Mouse (Mus musculus): ENCODE results near the gene Blm. TPM values are rescaled to one million over a fixed set of nuclear protein-coding genes. Genes with fewer than 3 reads are reported as not detected.
A peak's percentile ranks its signal among the peaks of the same experiment; 100 is the strongest.

Gene Blm
- polyA plus RNA-seq, 1 experiment from 2014 or later, result 14.8 TPM

DNA sequence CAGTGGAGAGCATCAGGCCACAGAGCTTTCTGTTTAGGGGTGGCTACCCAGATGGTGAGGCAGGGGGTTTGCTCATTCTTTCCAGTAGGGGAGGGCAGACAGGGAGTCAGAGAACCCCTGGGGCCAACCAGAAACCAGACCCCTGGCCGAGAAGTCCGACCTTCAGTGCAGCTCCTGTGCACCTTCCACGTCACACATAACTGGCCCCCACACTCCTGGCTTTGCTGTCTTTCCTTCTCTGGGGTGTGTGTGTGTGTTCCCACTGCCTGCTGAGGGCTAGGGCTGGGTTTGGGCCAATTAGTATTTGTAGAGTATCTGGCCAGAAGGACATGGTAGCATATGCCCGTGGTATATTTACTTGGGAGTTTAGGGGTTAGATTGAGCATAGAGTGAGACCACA, 84.6 kb downstream of the Blm start:
- Histone ChIP-seq H3K36me3 (ENCODE audit: control insufficient read depth, insufficient read depth) (no peaks in the 10 kb centered on the region), H3K4me2 (ENCODE audit: low read length) (no peak overlapping the region), H3K27ac (ENCODE audit: low read length) (no peak overlapping the region), H3K9me3 (ENCODE audit: control insufficient read depth, low read length) (no peaks in the 10 kb centered on the region), H3K27me3 (replicated peaks; ENCODE audit: control insufficient read depth, insufficient read depth, low read length) (no peaks in the 10 kb centered on the region), H3K4me3 (replicated peaks; ENCODE audit: low read length) (no peak overlapping the region), H3K4me1 (replicated peaks; ENCODE audit: control insufficient read depth, insufficient read depth, low read length) (no peaks in the 10 kb centered on the region), H3K9ac (replicated peaks; ENCODE audit: low read depth, low read length) (no peak overlapping the region)
- no peak for ATAC-seq
- 77% methylated on average over 4 of the region's 4 CpGs for WGBS

GRCm38 (mm10) chr7:80449620-80450091, 85.3 kb downstream of the Blm start:
- Histone ChIP-seq H3K9ac (replicated peaks; ENCODE audit: low read depth, low read length) (no peak overlapping the region), H3K27ac (ENCODE audit: low read length) (no peak overlapping the region), H3K4me1 (replicated peaks; ENCODE audit: control insufficient read depth, insufficient read depth, low read length) (no peaks in the 10 kb centered on the region), H3K9me3 (ENCODE audit: control insufficient read depth, low read length) (no peaks in the 10 kb centered on the region), H3K27me3 (replicated peaks; ENCODE audit: control insufficient read depth, insufficient read depth, low read length) (no peaks in the 10 kb centered on the region), H3K4me3 (replicated peaks; ENCODE audit: low read length) (no peak overlapping the region), H3K4me2 (ENCODE audit: low read length) (no peak overlapping the region), H3K36me3 (ENCODE audit: control insufficient read depth, insufficient read depth) (no peaks in the 10 kb centered on the region)
- ATAC-seq, result no peak
- WGBS, result 80% methylated on average over 6 of the region's 6 CpGs

GRCm38 (mm10) chr7:80447336-80447735, 87.6 kb downstream of the Blm start:
- no peak overlapping the region for H3K9ac ChIP-seq (replicated peaks; ENCODE audit: low read depth, low read length)
- peaks cover 6% of the 10 kb centered on the region for H3K4me1 ChIP-seq (replicated peaks; ENCODE audit: control insufficient read depth, insufficient read depth, low read length)
- H3K27ac ChIP-seq (ENCODE audit: low read length), result no peak overlapping the region
- H3K4me3 ChIP-seq (replicated peaks; ENCODE audit: low read length), result no peak overlapping the region
- no peaks in the 10 kb centered on the region for H3K36me3 ChIP-seq (ENCODE audit: control insufficient read depth, insufficient read depth)
- no peaks in the 10 kb centered on the region for H3K27me3 ChIP-seq (replicated peaks; ENCODE audit: control insufficient read depth, insufficient read depth, low read length)
- no peak for ATAC-seq
- no peak overlapping the region for H3K4me2 ChIP-seq (ENCODE audit: low read length)
- 94% methylated on average over 8 of the region's 8 CpGs for WGBS
- no peaks in the 10 kb centered on the region for H3K9me3 ChIP-seq (ENCODE audit: control insufficient read depth, low read length)

DNA sequence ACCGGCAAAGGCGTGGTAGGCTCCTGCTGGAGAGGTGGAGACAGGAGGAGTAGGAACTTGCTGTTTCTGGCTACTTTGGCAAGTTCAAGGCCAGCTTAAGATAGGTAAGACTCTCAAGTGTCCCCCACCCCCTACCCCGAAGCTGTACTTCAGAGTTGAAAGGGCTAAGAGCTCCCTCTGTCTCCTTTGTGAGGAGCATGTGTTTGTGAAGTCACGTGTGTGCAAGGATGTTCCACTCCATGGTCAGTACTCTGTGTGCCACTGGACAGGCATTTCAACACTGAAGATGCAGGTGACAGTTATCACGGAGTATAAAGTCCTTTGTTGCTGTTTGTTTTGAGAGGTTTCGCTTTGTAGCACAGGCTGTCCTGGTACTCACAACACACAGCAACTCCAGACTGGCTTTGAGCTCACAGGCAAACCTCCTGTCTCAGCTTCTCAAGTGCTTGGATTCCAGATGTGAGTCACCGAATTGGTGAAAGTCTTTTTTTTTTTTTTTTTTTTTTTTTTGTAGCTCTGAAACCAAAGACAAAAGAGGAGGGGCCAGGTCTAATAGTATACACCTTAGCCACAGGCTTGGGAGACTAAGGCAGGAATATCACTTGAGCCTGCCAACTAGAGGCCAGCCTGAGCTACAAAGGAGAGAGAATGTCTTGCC, 88.6 kb downstream of the Blm start:
- H3K4me1 ChIP-seq (replicated peaks; ENCODE audit: control insufficient read depth, insufficient read depth, low read length), result peaks cover 15% of the 10 kb centered on the region
- H3K4me2 ChIP-seq (ENCODE audit: low read length), result no peak overlapping the region
- no peak overlapping the region for H3K4me3 ChIP-seq (replicated peaks; ENCODE audit: low read length)
- H3K27ac ChIP-seq (ENCODE audit: low read length), result no peak overlapping the region
- H3K36me3 ChIP-seq (ENCODE audit: control insufficient read depth, insufficient read depth), result no peaks in the 10 kb centered on the region
- H3K27me3 ChIP-seq (replicated peaks; ENCODE audit: control insufficient read depth, insufficient read depth, low read length), result no peaks in the 10 kb centered on the region
- ATAC-seq, result no peak
- no peaks in the 10 kb centered on the region for H3K9me3 ChIP-seq (ENCODE audit: control insufficient read depth, low read length)
- H3K9ac ChIP-seq (replicated peaks; ENCODE audit: low read depth, low read length), result no peak overlapping the region
- 83% methylated on average over 7 of the region's 7 CpGs for WGBS

DNA sequence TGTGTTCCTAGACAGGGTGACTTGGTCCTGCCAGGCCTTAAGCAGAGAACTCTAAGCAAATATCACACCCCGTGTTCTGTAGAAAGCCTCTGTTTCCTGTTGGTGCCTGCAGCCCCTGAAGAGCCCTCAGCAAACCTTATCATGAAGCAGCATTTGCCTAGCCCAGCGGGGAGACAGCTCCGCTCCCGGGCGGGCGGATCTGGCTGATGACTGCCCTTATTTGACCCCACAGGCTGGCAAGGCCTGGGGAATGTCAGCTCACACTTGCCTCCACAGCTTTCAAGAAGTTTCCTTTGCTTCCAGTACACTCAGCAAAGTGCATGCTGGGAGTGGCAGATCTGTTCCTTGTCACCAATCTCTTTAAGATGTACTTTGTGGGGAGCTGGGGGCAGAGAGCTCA, 89.4 kb downstream of the Blm start:
- H3K4me2 ChIP-seq (ENCODE audit: low read length), result no peak overlapping the region
- WGBS, result 73% methylated on average over 6 of the region's 6 CpGs
- no peak for ATAC-seq
- H3K36me3 ChIP-seq (ENCODE audit: control insufficient read depth, insufficient read depth), result no peaks in the 10 kb centered on the region
- no peak overlapping the region for H3K27ac ChIP-seq (ENCODE audit: low read length)
- H3K9me3 ChIP-seq (ENCODE audit: control insufficient read depth, low read length), result no peaks in the 10 kb centered on the region
- H3K27me3 ChIP-seq (replicated peaks; ENCODE audit: control insufficient read depth, insufficient read depth, low read length), result no peaks in the 10 kb centered on the region
- no peak overlapping the region for H3K9ac ChIP-seq (replicated peaks; ENCODE audit: low read depth, low read length)
- no peak overlapping the region for H3K4me3 ChIP-seq (replicated peaks; ENCODE audit: low read length)
- H3K4me1 ChIP-seq (replicated peaks; ENCODE audit: control insufficient read depth, insufficient read depth, low read length), result peaks cover 15% of the 10 kb centered on the region

- WGBS, result 74% methylated on average over 17 of the region's 17 CpGs
- H3K36me3 ChIP-seq (ENCODE audit: control insufficient read depth, insufficient read depth), result no peaks in the 10 kb centered on the region
- no peaks in the 10 kb centered on the region for H3K27me3 ChIP-seq (replicated peaks; ENCODE audit: control insufficient read depth, insufficient read depth, low read length)
- H3K9ac ChIP-seq (replicated peaks; ENCODE audit: low read depth, low read length), result no peak overlapping the region
- no peak overlapping the region for H3K4me2 ChIP-seq (ENCODE audit: low read length)
- H3K4me3 ChIP-seq (replicated peaks; ENCODE audit: low read length), result no peak overlapping the region
- H3K27ac ChIP-seq (ENCODE audit: low read length), result no peak overlapping the region
- no peaks in the 10 kb centered on the region for H3K9me3 ChIP-seq (ENCODE audit: control insufficient read depth, low read length)
- peaks cover 17% of the 10 kb centered on the region for H3K4me1 ChIP-seq (replicated peaks; ENCODE audit: control insufficient read depth, insufficient read depth, low read length)
- no peak for ATAC-seq
These were observed 90.3 kb downstream of the Blm start for GRCm38 (mm10) chr7:80444401-80445249.

GRCm38 (mm10) chr7:80443124-80443523, 91.8 kb downstream of the Blm start:
- Histone ChIP-seq H3K4me1 (replicated peaks; ENCODE audit: control insufficient read depth, insufficient read depth, low read length) (peaks cover 23% of the 10 kb centered on the region), H3K4me3 (replicated peaks; ENCODE audit: low read length) (no peak overlapping the region), H3K9me3 (ENCODE audit: control insufficient read depth, low read length) (no peaks in the 10 kb centered on the region), H3K4me2 (ENCODE audit: low read length) (no peak overlapping the region), H3K9ac (replicated peaks; ENCODE audit: low read depth, low read length) (no peak overlapping the region), H3K36me3 (ENCODE audit: control insufficient read depth, insufficient read depth) (no peaks in the 10 kb centered on the region), H3K27me3 (replicated peaks; ENCODE audit: control insufficient read depth, insufficient read depth, low read length) (no peaks in the 10 kb centered on the region), H3K27ac (ENCODE audit: low read length) (no peak overlapping the region)
- ATAC-seq, result no peak
- 80% methylated on average over 3 of the region's 3 CpGs for WGBS

DNA sequence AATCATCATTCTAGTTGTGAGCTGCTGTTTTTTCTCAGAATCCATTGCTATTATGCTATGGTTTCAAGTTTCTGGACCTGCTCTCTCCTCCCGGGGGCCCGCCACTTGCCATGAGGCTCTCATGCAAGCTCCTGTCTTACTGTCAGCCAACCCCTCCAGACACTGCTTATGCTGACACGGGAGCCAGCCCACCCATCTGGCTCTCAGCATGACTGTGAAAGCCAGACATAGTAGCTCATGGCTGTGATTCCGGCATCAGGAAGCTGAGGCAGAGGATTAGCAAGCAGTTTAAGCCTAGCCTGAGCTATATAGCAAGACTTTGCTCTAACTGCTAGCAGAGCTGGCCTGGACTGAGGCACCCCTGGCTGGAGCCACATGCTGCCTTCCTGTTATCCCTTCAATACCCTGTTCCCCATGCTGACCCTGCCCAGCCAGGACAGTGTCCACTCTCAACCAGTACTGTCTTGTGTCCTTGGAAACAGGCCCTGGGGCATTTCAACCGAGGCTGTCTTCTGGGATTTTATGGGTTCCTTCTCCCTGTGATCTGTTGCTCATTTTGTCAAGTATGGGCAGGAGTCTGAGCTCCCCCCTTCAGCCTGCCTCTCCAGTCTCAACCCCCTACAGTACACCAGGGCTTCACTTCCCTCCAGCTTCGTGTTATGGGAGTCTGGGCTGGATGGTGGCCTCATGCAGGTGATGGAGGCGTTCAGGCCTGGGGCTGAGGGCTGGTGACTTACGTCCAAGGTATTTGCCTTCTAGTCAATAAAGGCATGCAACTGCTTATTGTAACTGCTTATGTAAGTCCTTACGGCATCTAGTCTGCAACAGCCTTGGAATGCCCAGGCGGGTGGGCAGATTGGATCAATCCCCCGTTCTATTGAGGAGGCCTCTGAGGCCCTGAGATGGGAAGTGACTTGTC, 92.7 kb downstream of the Blm start:
- ATAC-seq, result peak; percentile 76
- Histone ChIP-seq H3K36me3 (ENCODE audit: control insufficient read depth, insufficient read depth) (no peaks in the 10 kb centered on the region), H3K4me1 (replicated peaks; ENCODE audit: control insufficient read depth, insufficient read depth, low read length) (peaks cover 23% of the 10 kb centered on the region), H3K27me3 (replicated peaks; ENCODE audit: control insufficient read depth, insufficient read depth, low read length) (no peaks in the 10 kb centered on the region), H3K4me2 (ENCODE audit: low read length) (no peak overlapping the region), H3K9ac (replicated peaks; ENCODE audit: low read depth, low read length) (no peak overlapping the region), H3K27ac (ENCODE audit: low read length) (no peak overlapping the region), H3K4me3 (replicated peaks; ENCODE audit: low read length) (no peak overlapping the region), H3K9me3 (ENCODE audit: control insufficient read depth, low read length) (no peaks in the 10 kb centered on the region)
- 54% methylated on average over 11 of the region's 11 CpGs for WGBS

DNA sequence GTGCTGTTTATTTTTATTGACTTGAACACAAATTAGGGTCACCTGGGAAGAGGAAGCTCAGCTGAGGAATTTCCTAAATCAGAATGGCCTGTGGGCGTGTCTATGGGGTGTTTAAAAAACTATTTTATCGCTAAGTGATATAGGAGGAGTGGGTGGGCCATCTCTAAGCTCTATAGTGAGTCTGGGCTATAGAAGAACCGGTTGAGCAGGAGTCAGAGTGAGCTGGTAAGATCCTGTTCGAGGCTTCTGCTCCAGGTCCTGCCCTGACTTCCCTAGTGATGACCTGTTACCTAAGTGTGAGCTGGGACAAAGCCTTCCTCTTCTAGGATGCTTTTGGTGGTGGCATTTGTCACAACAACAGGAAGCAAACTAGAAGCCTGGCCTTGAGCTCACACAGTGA, 94.2 kb downstream of the Blm start:
- Histone ChIP-seq H3K27ac (ENCODE audit: low read length) (no peak overlapping the region), H3K4me1 (replicated peaks; ENCODE audit: control insufficient read depth, insufficient read depth, low read length) (peaks cover 23% of the 10 kb centered on the region), H3K27me3 (replicated peaks; ENCODE audit: control insufficient read depth, insufficient read depth, low read length) (no peaks in the 10 kb centered on the region), H3K9me3 (ENCODE audit: control insufficient read depth, low read length) (no peaks in the 10 kb centered on the region), H3K4me3 (replicated peaks; ENCODE audit: low read length) (no peak overlapping the region), H3K36me3 (ENCODE audit: control insufficient read depth, insufficient read depth) (no peaks in the 10 kb centered on the region), H3K4me2 (ENCODE audit: low read length) (no peak overlapping the region), H3K9ac (replicated peaks; ENCODE audit: low read depth, low read length) (no peak overlapping the region)
- no peak for ATAC-seq
- WGBS, result 77% methylated on average over 4 of the region's 4 CpGs

Data from forebrain, embryonic 16.5 days (tissue).